8 mouse cellular contexts compared by ENCODE assay signal in the genomic region with DNA sequence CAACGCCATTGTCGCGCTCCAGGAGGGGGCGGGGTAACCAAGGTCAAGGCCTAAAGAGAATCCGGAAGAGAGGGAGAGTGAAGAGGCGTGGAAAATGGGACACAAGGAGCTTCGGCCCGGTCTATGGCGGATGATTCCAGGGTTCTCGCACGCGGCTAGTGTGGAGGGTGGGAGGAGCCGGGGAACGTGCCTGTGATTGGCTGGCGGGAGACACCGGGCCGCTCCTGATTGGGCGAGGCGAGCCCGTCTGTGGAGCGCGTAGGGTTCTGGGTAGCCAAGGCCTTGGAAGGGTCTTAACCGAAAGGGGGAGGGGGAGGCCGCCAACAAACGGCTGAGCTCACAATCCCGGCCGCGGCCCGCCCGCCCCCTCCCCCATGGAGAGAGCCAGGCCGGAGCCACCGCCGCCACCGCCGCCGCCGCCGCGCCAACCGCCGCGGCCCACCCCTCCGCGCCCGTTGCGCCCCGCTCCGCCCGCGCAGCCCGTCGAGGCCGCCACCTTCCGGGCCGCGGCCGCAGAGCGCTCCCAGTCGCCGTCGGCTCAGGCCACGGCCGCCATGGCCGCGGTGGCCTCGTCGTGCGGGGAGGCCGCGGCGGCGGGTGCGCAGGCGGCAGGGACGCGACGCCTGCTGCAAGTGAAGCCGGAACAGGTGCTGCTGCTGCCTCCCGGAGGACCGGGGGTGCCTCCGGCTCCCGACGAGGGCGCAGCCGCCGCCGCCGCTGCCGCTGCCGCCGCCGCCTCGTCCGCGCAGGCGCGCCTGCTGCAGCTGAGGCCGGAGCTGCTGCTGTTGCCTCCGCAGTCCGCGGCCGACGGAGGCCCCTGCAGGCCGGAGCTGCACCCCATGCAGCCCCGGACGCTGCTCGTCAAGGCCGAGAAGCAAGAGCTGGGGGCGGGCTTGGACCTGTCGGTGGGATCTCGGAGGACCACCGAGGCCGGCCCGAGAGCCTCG. TPM values are rescaled to one million over a fixed set of nuclear protein-coding genes. Genes with fewer than 3 reads are reported as not detected.
DNase-seq lines count a peak whose midpoint lies in the region; ATAC-seq and TF ChIP-seq lines count a peak whose summit lies in the region.

A gene (plus strand): TSS at position 365 of the 947 bp plus-strand sequence.

- TF ChIP-seq POLR2A in cortical plate, adult 2 months (IDR thresholded peaks at IDR 0.05; ENCODE audit: extremely low read depth, insufficient read depth, low read length) = no peak

- 12% methylated on average over 113 of the region's 115 CpGs for WGBS in heart, embryonic 10.5 days
- WGBS in liver, embryonic 16.5 days (ENCODE audit: insufficient replicate concordance) = 16% methylated on average over 65 of the region's 115 CpGs
- 7% methylated on average over 78 of the region's 115 CpGs for WGBS in neural tube, embryonic 13.5 days

- peak; percentile 47 to 76 for DNase-seq in cerebellum, postnatal 14 days
- no peak for DNase-seq in cerebellum, adult 8-10 months
- DNase-seq in heart, embryonic 10.5 days (ENCODE audit: low spot score) = peak; percentile 82
- DNase-seq in kidney, adult 8-10 months = peak; percentile 14 to 18
- peak; percentile 96 for DNase-seq in testis, postnatal 14 days (ENCODE audit: low spot score)

- H3K4me3 ChIP-seq in cortical plate, adult 2 months (ENCODE audit: insufficient read depth, low read length) = peak within 1 kb of the TSS; percentile 38
- H3K4me3 ChIP-seq in heart, embryonic 10.5 days = peak within 1 kb of the TSS; percentile 75
- H3K4me3 ChIP-seq in liver, embryonic 16.5 days (ENCODE audit: low read depth, low read length) = peak within 1 kb of the TSS; percentile 61
- H3K4me3 ChIP-seq in neural tube, embryonic 13.5 days = peak within 1 kb of the TSS; percentile 59

- ATAC-seq in liver, embryonic 16.5 days (ENCODE audit: low read depth) = peak; percentile 69
- peak; percentile 99 for ATAC-seq in neural tube, embryonic 13.5 days (ENCODE audit: low read depth)

- peak within 1 kb of the TSS; percentile 70 for H3K4me2 ChIP-seq in liver, embryonic 16.5 days (ENCODE audit: low read depth, low read length)
- H3K4me2 ChIP-seq in neural tube, embryonic 13.5 days = peak within 1 kb of the TSS; percentile 67

- no peaks in the 10 kb centered on the region for H3K36me3 ChIP-seq in heart, embryonic 10.5 days
- no peaks in the 10 kb centered on the region for H3K36me3 ChIP-seq in liver, embryonic 16.5 days (ENCODE audit: control insufficient read depth, insufficient read depth)
- no peaks in the 10 kb centered on the region for H3K36me3 ChIP-seq in neural tube, embryonic 13.5 days

- TF ChIP-seq CTCF in cortical plate, adult 2 months (IDR thresholded peaks at IDR 0.05; ENCODE audit: extremely low read depth, insufficient read depth, low read length) = no peak

- H3K9me3 ChIP-seq in heart, embryonic 10.5 days = peaks cover 3% of the 10 kb centered on the region; the same call in 1 of the 2 replicates
- no peaks in the 10 kb centered on the region for H3K9me3 ChIP-seq in liver, embryonic 16.5 days (replicated peaks; ENCODE audit: control insufficient read depth, low read length)
- no peaks in the 10 kb centered on the region for H3K9me3 ChIP-seq in neural tube, embryonic 13.5 days

- peak within 1 kb of the TSS; percentile 57 for H3K9ac ChIP-seq in liver, embryonic 16.5 days (ENCODE audit: low read depth, low read length)
- peak within 1 kb of the TSS; percentile 83 for H3K9ac ChIP-seq in neural tube, embryonic 13.5 days

- no peaks in the 10 kb centered on the region for H3K4me1 ChIP-seq in cortical plate, adult 2 months (ENCODE audit: control insufficient read depth, insufficient read depth, low read length)
- peaks cover 14% of the 10 kb centered on the region for H3K4me1 ChIP-seq in heart, embryonic 10.5 days
- H3K4me1 ChIP-seq in liver, embryonic 16.5 days (ENCODE audit: control insufficient read depth, low read depth, low read length) = no peaks in the 10 kb centered on the region; the same call in 1 of the 2 replicates
- peaks cover 6% of the 10 kb centered on the region for H3K4me1 ChIP-seq in neural tube, embryonic 13.5 days (replicated peaks)

- H3K27ac ChIP-seq in cortical plate, adult 2 months (ENCODE audit: insufficient read depth, low read length) = no peak within 1 kb of the TSS
- peak within 1 kb of the TSS; percentile 94 for H3K27ac ChIP-seq in heart, embryonic 10.5 days
- no peak within 1 kb of the TSS for H3K27ac ChIP-seq in liver, embryonic 16.5 days (ENCODE audit: low read length)
- H3K27ac ChIP-seq in neural tube, embryonic 13.5 days (replicated peaks) = peak within 1 kb of the TSS; percentile 75

- peaks cover 14% of the 10 kb centered on the region for H3K27me3 ChIP-seq in heart, embryonic 10.5 days (ENCODE audit: insufficient read depth, poor library complexity, severe bottlenecking)
- peaks cover 25% of the 10 kb centered on the region for H3K27me3 ChIP-seq in liver, embryonic 16.5 days (ENCODE audit: control insufficient read depth, insufficient read depth, low read depth, low read length)
- H3K27me3 ChIP-seq in neural tube, embryonic 13.5 days = peaks cover 3% of the 10 kb centered on the region; the same call in 1 of the 2 replicates

RNA-seq across cellular contexts. Expression of the gene that starts here (rescaled TPM):
- polyA plus RNA-seq in cortical plate, adult 2 months (2012; rRNA removed) = 0.04 and 0.08 TPM in 2 replicates
- 0.05 and 0.20 TPM in 2 replicates for polyA plus RNA-seq in heart, embryonic 10.5 days (2016; fragmentation: Nextera tagmentation; extraction: Ambion mirVana)
- not detected in 2 replicates for polyA plus RNA-seq in liver, embryonic 16.5 days (2015; fragmentation: Nextera tagmentation; extraction: Ambion mirVana)
- polyA plus RNA-seq in neural tube, embryonic 13.5 days (2015; fragmentation: Nextera tagmentation; extraction: Ambion mirVana) = 0.12 and 0.14 TPM in 2 replicates

Comparison
In these comparisons a context has a peak if more than half of its experiments do, and no peak if none do; other contexts are left out.
1. Peak in DNase-seq, H3K4me3 ChIP-seq and H3K27ac ChIP-seq in heart, embryonic 10.5 days; RNA of the gene not detected or under 1 TPM.
2. Peak in ATAC-seq, H3K4me3 ChIP-seq, H3K9ac ChIP-seq and H3K4me2 ChIP-seq in liver, embryonic 16.5 days; RNA of the gene not detected or under 1 TPM.
3. Peak in ATAC-seq, H3K4me3 ChIP-seq, H3K27ac ChIP-seq, H3K9ac ChIP-seq and H3K4me2 ChIP-seq in neural tube, embryonic 13.5 days; RNA of the gene not detected or under 1 TPM.